Mouse (Mus musculus) spleen, adult 2 months (tissue): ENCODE data around the gene Capn2.

Experiments
- CTCF ChIP-seq: fragments of 200-500 bp; IDR thresholded peaks from 2 replicates; pipeline ENCODE4 v1.5.1; 2011; ENCODE audit warnings: mild to moderate bottlenecking, inconsistent platforms; ENCODE audit not compliant: insufficient read depth, insufficient read length, insufficient replicate concordance; ENCODE audit errors: extremely low read depth
- POLR2A ChIP-seq: fragments of 200-500 bp; IDR thresholded peaks from 2 replicates; pipeline ENCODE4 v1.6.1; 2011; ENCODE audit warnings: low read depth, low read length, inconsistent platforms

DNA sequence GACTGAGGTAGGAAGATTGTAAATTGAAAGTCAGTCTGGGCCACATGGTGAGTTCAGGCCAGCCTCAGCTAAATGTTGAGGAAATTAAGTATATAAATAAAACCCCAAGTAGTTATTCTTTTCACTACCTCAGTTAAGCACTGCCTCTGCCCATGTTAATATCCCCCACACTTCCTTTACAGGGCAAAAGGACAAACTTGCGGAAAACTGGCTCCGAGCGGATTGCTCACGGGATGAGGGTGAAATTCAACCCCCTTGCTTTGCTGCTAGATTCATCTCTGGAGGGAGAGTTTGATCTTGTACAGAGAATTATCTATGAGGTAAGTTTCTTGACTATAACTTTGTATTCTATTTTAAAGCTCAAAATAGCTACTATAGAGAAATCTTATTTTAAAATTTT is 64.9 kb downstream of the Capn2 start:
- no peak for TF ChIP-seq CTCF
- no peak for TF ChIP-seq POLR2A
